Mouse (Mus musculus): ENCODE measurements at regions not wholly inside any gene's neighbourhood (a gene's known extent, or its start where the extent isn't known, plus 50 kb on each side); places are given as distances from the start of the nearest gene placed in this dataset.
"Not testable (repeated sequence)": the region's sequence is repeated elsewhere in the genome, so short reads cannot be mapped to it uniquely, and the experiment has no call there.

GRCm38 (mm10) chr13:69129056-69129620, 129.8 kb upstream of the Adcy2 start:
- H3K27ac ChIP-seq = no peak overlapping the region
- no peak overlapping the region for H3K4me2 ChIP-seq (ENCODE audit: low read length)
- no peak for TF ChIP-seq CTCF (IDR thresholded peaks at IDR 0.05; ENCODE audit: low read depth)
- WGBS = 84% methylated on average over 8 of the region's 8 CpGs
- H3K4me1 ChIP-seq (replicated peaks; ENCODE audit: insufficient read depth, low read length) = no peaks in the 10 kb centered on the region
- no peak overlapping the region for H3K9ac ChIP-seq (ENCODE audit: low read depth, low read length)
- no peaks in the 10 kb centered on the region for H3K9me3 ChIP-seq (replicated peaks; ENCODE audit: low read length)
- DNase-seq (ENCODE audit: low spot score) = no peak
- no peaks in the 10 kb centered on the region for H3K27me3 ChIP-seq (ENCODE audit: insufficient read depth, low read length)
- no peak overlapping the region for H3K4me3 ChIP-seq (replicated peaks; ENCODE audit: low read depth, low read length)
- no peak for ATAC-seq (replicated peaks; ENCODE audit: low FRiP score, low read depth)
- H3K36me3 ChIP-seq (ENCODE audit: insufficient read depth, low read length) = no peaks in the 10 kb centered on the region

GRCm38 (mm10) chr13:69127522-69127921, 128.2 kb upstream of the Adcy2 start:
- TF ChIP-seq CTCF (IDR thresholded peaks at IDR 0.05; ENCODE audit: low read depth) = no peak
- Histone ChIP-seq H3K9me3 (replicated peaks; ENCODE audit: low read length) (no peaks in the 10 kb centered on the region), H3K4me1 (replicated peaks; ENCODE audit: insufficient read depth, low read length) (no peaks in the 10 kb centered on the region), H3K27ac (no peak overlapping the region), H3K4me3 (replicated peaks; ENCODE audit: low read depth, low read length) (no peak overlapping the region), H3K27me3 (ENCODE audit: insufficient read depth, low read length) (no peaks in the 10 kb centered on the region), H3K4me2 (ENCODE audit: low read length) (no peak overlapping the region), H3K36me3 (ENCODE audit: insufficient read depth, low read length) (no peaks in the 10 kb centered on the region), H3K9ac (ENCODE audit: low read depth, low read length) (no peak overlapping the region)
- ATAC-seq (replicated peaks; ENCODE audit: low FRiP score, low read depth) (no peak), DNase-seq (ENCODE audit: low spot score) (peak; percentile 16)
- WGBS = 63% methylated on average over 3 of the region's 3 CpGs

GRCm38 (mm10) chr13:69118743-69119142, 119.4 kb upstream of the Adcy2 start:
- not testable (repeated sequence) for H3K4me2 ChIP-seq (ENCODE audit: low read length); H3K36me3 ChIP-seq (ENCODE audit: insufficient read depth, low read length); H3K4me3 ChIP-seq (replicated peaks; ENCODE audit: low read depth, low read length); H3K27me3 ChIP-seq (ENCODE audit: insufficient read depth, low read length); H3K9me3 ChIP-seq (replicated peaks; ENCODE audit: low read length); ATAC-seq (replicated peaks; ENCODE audit: low FRiP score, low read depth); H3K4me1 ChIP-seq (replicated peaks; ENCODE audit: insufficient read depth, low read length); DNase-seq (ENCODE audit: low spot score); H3K9ac ChIP-seq (ENCODE audit: low read depth, low read length); H3K27ac ChIP-seq
- 93% methylated on average over 8 of the region's 8 CpGs for WGBS

DNA sequence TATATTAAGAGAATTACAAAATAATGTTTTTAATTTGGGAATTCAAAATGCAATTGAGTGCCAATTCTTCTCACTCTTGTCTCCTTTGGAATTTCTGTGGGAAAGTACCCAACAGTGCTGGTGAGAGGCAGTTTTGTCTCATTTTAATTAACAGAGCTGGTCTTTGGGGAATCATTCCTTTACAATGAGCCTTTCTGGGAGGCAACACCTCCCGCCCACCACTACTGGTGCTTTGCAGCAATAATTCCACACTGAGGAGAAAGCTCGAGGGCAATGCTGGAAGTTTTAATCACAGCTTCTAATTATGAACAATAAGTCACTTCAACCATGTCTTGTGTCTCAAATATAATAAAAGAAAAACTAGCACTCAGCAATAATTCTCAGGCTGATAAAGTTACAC, 109.8 kb upstream of the Adcy2 start:
- 62% methylated on average over 2 of the region's 2 CpGs for WGBS
- H3K9me3 ChIP-seq (replicated peaks; ENCODE audit: low read length) = no peaks in the 10 kb centered on the region
- TF ChIP-seq CTCF (IDR thresholded peaks at IDR 0.05; ENCODE audit: low read depth) = no peak
- ATAC-seq (replicated peaks; ENCODE audit: low FRiP score, low read depth) (no peak), DNase-seq (ENCODE audit: low spot score) (no peak)
- H3K9ac ChIP-seq (ENCODE audit: low read depth, low read length) = no peak overlapping the region
- no peaks in the 10 kb centered on the region for H3K4me1 ChIP-seq (replicated peaks; ENCODE audit: insufficient read depth, low read length)
- no peaks in the 10 kb centered on the region for H3K36me3 ChIP-seq (ENCODE audit: insufficient read depth, low read length)
- H3K4me2 ChIP-seq (ENCODE audit: low read length) = no peak overlapping the region
- no peaks in the 10 kb centered on the region for H3K27me3 ChIP-seq (ENCODE audit: insufficient read depth, low read length)
- H3K4me3 ChIP-seq (replicated peaks; ENCODE audit: low read depth, low read length) = no peak overlapping the region
- no peak overlapping the region for H3K27ac ChIP-seq

DNA sequence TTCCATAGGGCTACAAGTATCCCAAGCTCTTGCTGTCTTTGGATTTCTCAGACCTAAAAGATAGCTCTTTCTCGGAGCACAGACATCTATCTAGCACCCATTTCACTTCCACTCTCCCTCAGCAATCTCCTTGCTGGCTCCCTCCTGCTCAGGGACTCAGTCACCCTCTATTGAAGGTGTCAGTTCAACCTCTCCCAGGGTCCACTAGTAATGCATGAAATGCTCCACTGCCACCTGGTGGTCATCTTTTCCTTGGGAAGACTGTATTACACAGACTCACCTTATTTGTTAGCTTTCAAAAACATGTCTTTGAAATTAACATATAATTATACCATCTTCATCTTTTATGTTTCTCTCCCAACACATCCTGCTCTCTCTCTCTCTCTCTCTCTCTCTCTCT, 87.3 kb upstream of the Adcy2 start:
- WGBS = 47% methylated on average over 1 of the region's 1 CpGs
- Histone ChIP-seq H3K9me3 (replicated peaks; ENCODE audit: low read length) (no peaks in the 10 kb centered on the region), H3K4me1 (replicated peaks; ENCODE audit: insufficient read depth, low read length) (no peaks in the 10 kb centered on the region), H3K9ac (ENCODE audit: low read depth, low read length) (no peak overlapping the region), H3K27me3 (ENCODE audit: insufficient read depth, low read length) (no peaks in the 10 kb centered on the region), H3K4me3 (replicated peaks; ENCODE audit: low read depth, low read length) (no peak overlapping the region), H3K36me3 (ENCODE audit: insufficient read depth, low read length) (no peaks in the 10 kb centered on the region), H3K27ac (no peak overlapping the region), H3K4me2 (ENCODE audit: low read length) (no peak overlapping the region)
- peak; percentile 70 for DNase-seq (ENCODE audit: low spot score)
- ATAC-seq (replicated peaks; ENCODE audit: low FRiP score, low read depth) = peak; percentile 72; the same call in 1 of the 2 replicates
- TF ChIP-seq CTCF (IDR thresholded peaks at IDR 0.05; ENCODE audit: low read depth) = peak; percentile 81

DNA sequence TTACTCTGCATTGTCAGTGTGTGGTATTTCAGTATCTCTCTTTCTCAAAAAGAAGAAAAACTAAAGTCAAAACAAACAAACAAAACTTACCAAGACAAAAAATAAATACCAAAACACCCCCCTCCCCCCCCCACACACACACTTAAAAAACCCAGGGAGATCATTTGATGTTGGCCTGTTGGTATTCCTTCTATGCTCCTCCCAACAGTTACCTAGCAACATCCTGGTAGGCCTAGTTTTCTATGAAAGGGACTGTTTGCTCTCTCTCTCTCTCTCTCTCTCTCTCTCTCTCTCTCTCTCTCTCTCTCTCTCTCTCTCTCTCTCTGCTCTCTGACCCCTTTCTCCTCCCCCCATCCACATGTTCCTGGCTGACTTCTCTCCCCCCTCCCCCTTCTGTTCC, 71.0 kb upstream of the Adcy2 start:
- H3K36me3 ChIP-seq (ENCODE audit: insufficient read depth, low read length) = no peaks in the 10 kb centered on the region
- H3K9ac ChIP-seq (ENCODE audit: low read depth, low read length) = no peak overlapping the region
- no peaks in the 10 kb centered on the region for H3K4me1 ChIP-seq (replicated peaks; ENCODE audit: insufficient read depth, low read length)
- DNase-seq (ENCODE audit: low spot score) (no peak), ATAC-seq (replicated peaks; ENCODE audit: low FRiP score, low read depth) (no peak)
- no peak overlapping the region for H3K4me2 ChIP-seq (ENCODE audit: low read length)
- H3K9me3 ChIP-seq (replicated peaks; ENCODE audit: low read length) = no peaks in the 10 kb centered on the region
- TF ChIP-seq CTCF (IDR thresholded peaks at IDR 0.05; ENCODE audit: low read depth) = no peak
- H3K27ac ChIP-seq = no peak overlapping the region
- no peaks in the 10 kb centered on the region for H3K27me3 ChIP-seq (ENCODE audit: insufficient read depth, low read length)
- no peak overlapping the region for H3K4me3 ChIP-seq (replicated peaks; ENCODE audit: low read depth, low read length)

GRCm38 (mm10) chr13:69069817-69070216, 70.5 kb upstream of the Adcy2 start:
- DNase-seq (ENCODE audit: low spot score) = no peak
- no peak overlapping the region for H3K4me3 ChIP-seq (replicated peaks; ENCODE audit: low read depth, low read length)
- no peaks in the 10 kb centered on the region for H3K9me3 ChIP-seq (replicated peaks; ENCODE audit: low read length)
- no peaks in the 10 kb centered on the region for H3K36me3 ChIP-seq (ENCODE audit: insufficient read depth, low read length)
- 78% methylated on average over 3 of the region's 3 CpGs for WGBS
- no peak overlapping the region for H3K27ac ChIP-seq
- no peak overlapping the region for H3K9ac ChIP-seq (ENCODE audit: low read depth, low read length)
- no peaks in the 10 kb centered on the region for H3K27me3 ChIP-seq (ENCODE audit: insufficient read depth, low read length)
- TF ChIP-seq CTCF (IDR thresholded peaks at IDR 0.05; ENCODE audit: low read depth) = no peak
- H3K4me1 ChIP-seq (replicated peaks; ENCODE audit: insufficient read depth, low read length) = no peaks in the 10 kb centered on the region
- no peak overlapping the region for H3K4me2 ChIP-seq (ENCODE audit: low read length)
- ATAC-seq (replicated peaks; ENCODE audit: low FRiP score, low read depth) = no peak

Measured in kidney, postnatal 0 days (tissue).